Mouse (Mus musculus) granulocyte monocyte progenitor cell, adult 5-6 weeks (primary cell): ENCODE results near the gene Smc4. TPM values are rescaled to one million over a fixed set of nuclear protein-coding genes. Genes with fewer than 3 reads are reported as not detected.

Experiments
- total RNA-seq, 2 experiments: library from RNA; stranded (forward) in 1 of 2; stranded (reverse) in 1 of 2; fragments of 200-712, 200-1000 nt in 1 of 2; fragments of >200 nt in 1 of 2; fragmentation: Nextera tagmentation in 1 of 2; gene quantifications; 2 replicates each; pipeline ENCODE4 v1.2.3; 2014 to 2017

Smc4 gene
- total RNA-seq, 2 experiments from 2014 or later, result 115 to 624 TPM

Other genes starting within 250 kb of the Smc4 start
- not detected in 2 replicates for gene 1110032F04Rik, start 135.2 kb upstream of the Smc4 start, total RNA-seq (2014; fragmentation: Nextera tagmentation)
- gene 1110032F04Rik, start 135.2 kb upstream of the Smc4 start, total RNA-seq (2017), result not detected in 2 replicates
- gene Ift80, start 168 bp upstream of the Smc4 start, total RNA-seq (2014; fragmentation: Nextera tagmentation), result 11.9 and 16.4 TPM in 2 replicates
- gene Ift80, start 168 bp upstream of the Smc4 start, total RNA-seq (2017), result 20.2 and 27.6 TPM in 2 replicates
- 28.7 and 33.7 TPM in 2 replicates for gene Trim59, start 40.0 kb downstream of the Smc4 start, total RNA-seq (2014; fragmentation: Nextera tagmentation)
- 20.2 and 23.8 TPM in 2 replicates for gene Trim59, start 40.0 kb downstream of the Smc4 start, total RNA-seq (2017)
- gene Kpna4, start 122.4 kb downstream of the Smc4 start, total RNA-seq (2014; fragmentation: Nextera tagmentation), result 51.9 and 55.0 TPM in 2 replicates
- 59.9 and 61.4 TPM in 2 replicates for gene Kpna4, start 122.4 kb downstream of the Smc4 start, total RNA-seq (2017)
- not detected in 2 replicates for gene Arl14, start 217.7 kb downstream of the Smc4 start, total RNA-seq (2014; fragmentation: Nextera tagmentation)
- gene Arl14, start 217.7 kb downstream of the Smc4 start, total RNA-seq (2017), result not detected in 2 replicates